Mouse (Mus musculus): ENCODE measurements around the gene Spon2.

Gene Spon2

GRCm38 (mm10) chr5:33218081-33218480 lies at the start of gene Spon2:
Gene Spon2, minus strand, starts transcription at chr5:33218455.
- DNase-seq: no peak

DNA sequence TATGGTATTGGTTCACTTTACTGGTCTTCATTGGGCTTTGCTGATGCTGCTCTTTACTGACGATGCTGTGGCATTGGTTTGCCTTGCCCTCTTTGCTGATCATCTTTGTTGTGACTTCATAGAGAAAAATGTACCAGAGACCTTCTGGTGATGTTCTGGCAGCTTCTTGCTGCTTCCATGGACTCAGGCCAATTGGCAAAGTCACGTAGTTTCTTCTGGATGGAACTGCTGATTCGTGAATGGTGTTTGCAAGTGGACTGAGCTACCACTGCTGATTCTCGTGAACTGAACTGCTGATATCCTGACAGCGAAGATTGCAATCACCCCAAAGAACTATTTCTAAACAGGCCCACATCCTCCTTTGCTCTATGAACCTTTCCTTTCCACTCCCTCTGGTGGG lies 36.2 kb upstream of the Spon2 start:
- DNase-seq: no peak

DNA sequence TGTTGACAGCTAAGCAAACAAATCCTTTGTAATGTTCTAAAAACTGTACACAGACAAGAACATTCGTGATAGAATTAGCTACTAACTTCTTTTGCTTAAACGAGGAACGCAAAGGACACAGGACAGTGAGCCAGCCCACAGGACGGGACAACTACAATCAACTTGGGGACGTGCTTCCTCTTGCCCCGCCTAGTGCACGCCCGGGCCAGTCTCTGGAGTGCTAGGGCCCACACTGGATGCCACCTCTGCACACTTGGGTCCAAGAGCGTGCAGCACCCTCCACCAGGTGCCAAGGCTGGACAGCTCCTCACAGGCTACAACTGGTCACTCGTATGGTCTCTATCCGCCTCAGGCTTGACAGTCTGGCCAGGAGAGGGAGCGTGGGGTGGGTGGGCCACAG lies 29.9 kb upstream of the Spon2 start:
- DNase-seq: no peak

- DNase-seq: no peak
Observed at GRCm38 (mm10) chr5:33247387-33247786, 29.1 kb upstream of the Spon2 start.

- no peak for DNase-seq
Observed at GRCm38 (mm10) chr5:33245701-33246100, 27.4 kb upstream of the Spon2 start.

- no peak for DNase-seq
Observed at GRCm38 (mm10) chr5:33244377-33244920, 26.2 kb upstream of the Spon2 start.

- DNase-seq: no peak
Observed at GRCm38 (mm10) chr5:33239934-33240333, 21.7 kb upstream of the Spon2 start.

DNA sequence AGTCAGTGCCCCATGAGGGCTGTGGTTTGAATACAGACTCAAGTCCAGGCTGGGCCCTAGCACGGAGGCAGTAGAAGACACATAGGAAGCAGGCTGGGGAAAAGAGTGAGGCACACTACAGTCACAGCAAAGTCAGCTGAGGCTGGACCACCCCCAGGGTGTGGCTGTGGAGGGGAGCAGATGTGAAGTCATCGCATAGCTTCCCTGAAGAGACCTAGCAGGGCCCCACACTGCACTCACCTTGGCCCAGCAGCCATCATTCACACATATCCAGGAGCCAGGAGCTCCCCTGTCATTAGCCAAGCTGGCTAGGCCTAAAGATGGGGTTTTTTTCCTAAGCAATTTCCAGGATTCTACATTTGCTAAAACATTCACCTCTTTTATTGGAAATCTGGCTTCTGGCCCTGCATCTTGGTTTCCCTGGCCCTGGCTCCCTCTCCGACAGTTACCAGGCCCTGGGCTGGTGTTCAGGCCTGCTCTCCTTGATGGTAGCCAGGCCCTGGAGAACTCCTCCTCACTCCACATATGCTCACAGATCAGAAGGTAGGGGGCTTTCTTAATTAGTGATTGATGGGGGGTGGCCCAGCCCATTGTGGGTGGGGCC lies 21.0 kb upstream of the Spon2 start:
- DNase-seq: no peak

DNA sequence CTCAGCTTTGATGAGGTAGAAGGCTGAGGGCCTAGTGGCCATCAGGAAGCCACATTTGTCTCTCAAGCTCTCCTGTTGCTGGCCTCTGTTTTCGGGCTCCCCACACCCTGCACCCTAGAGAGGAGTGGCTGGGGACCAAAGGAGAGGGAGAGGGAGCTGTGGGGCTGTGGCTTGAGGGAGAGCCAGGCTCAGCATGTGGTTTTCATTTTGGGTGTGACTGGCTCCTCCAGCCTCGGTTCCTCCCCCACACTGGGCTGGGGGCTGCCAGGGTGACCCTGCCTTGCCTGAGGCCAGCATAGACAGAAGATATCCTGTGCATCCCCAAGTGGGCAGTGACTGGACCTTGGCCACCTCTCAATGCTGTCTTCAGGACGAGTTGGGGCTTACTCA lies 20.0 kb upstream of the Spon2 start:
- DNase-seq: no peak

- no peak for DNase-seq
Observed at GRCm38 (mm10) chr5:33237600-33238255, 19.5 kb upstream of the Spon2 start.

GRCm38 (mm10) chr5:33234391-33235031 lies 16.3 kb upstream of the Spon2 start:
- DNase-seq: no peak

DNA sequence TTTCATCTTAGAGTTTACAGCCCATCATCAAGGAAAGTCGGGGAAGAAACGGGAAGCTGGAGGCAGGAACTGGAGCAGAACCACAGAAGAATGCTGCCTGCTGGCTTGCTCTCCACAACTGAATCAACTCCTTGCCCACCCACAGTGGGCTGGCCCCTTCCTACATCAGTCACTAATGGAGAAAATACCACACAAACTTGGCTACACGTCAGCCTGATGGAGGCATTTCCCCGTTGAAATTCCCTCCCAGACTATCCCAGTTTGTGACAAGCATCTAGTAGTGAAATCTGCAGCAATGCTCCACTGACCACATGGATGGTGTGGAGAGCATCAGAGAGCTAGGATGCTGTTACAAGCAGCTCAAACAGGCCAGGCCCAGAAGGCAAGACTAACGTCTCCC lies 14.5 kb upstream of the Spon2 start:
- no peak for DNase-seq

- DNase-seq: no peak
Observed at GRCm38 (mm10) chr5:33230285-33230684, 12.0 kb upstream of the Spon2 start.

DNA sequence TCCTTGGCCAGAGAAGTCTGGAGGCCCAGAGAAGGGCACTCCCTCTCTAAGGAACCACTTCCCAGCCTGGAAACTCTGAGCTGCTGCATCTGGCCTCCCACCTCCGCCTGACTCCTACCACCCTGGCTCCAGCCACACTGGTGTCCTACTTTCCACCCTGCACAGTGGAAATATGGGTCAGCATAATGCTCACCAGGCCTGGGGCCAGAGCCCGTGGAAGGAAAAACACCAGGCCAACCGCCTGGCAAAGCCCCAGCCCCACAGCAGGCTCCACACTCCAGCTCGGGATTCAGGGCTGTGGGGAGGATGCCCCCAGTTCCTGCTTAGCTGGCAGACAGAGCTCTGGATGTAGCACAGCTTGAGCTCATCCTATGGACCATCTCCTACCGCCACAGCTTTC lies 10.2 kb upstream of the Spon2 start:
- no peak for DNase-seq

- no peak for DNase-seq
Observed at GRCm38 (mm10) chr5:33225673-33226072, 7.4 kb upstream of the Spon2 start.

DNA sequence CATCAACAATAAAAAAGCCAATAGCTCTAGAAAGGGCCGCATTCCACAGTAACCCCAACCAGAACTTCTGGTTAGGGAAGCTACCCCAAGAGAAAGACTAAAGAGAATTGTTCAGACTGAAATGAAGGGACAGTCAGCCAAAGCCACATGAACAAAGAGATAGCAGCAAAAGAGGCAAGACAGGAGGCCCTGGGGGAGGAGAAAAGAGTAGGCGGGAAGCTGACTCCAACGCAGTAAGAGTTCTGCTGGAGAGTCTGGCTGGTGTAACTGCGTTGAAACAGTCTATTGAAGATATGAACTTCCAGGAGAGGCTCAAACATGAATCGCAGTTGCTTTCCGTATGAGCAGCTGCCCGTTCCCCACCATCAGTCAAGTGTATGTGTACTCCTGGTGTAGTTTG lies 6.2 kb upstream of the Spon2 start:
- DNase-seq: no peak

GRCm38 (mm10) chr5:33222841-33223744 lies 4.8 kb upstream of the Spon2 start:
- DNase-seq: no peak

- DNase-seq: no peak
Observed at GRCm38 (mm10) chr5:33222389-33222788, 4.1 kb upstream of the Spon2 start.

- no peak for DNase-seq
Observed at GRCm38 (mm10) chr5:33220350-33221044, 2.2 kb upstream of the Spon2 start.

- DNase-seq: no peak
Observed at GRCm38 (mm10) chr5:33219831-33220230, 1.6 kb upstream of the Spon2 start.

DNA sequence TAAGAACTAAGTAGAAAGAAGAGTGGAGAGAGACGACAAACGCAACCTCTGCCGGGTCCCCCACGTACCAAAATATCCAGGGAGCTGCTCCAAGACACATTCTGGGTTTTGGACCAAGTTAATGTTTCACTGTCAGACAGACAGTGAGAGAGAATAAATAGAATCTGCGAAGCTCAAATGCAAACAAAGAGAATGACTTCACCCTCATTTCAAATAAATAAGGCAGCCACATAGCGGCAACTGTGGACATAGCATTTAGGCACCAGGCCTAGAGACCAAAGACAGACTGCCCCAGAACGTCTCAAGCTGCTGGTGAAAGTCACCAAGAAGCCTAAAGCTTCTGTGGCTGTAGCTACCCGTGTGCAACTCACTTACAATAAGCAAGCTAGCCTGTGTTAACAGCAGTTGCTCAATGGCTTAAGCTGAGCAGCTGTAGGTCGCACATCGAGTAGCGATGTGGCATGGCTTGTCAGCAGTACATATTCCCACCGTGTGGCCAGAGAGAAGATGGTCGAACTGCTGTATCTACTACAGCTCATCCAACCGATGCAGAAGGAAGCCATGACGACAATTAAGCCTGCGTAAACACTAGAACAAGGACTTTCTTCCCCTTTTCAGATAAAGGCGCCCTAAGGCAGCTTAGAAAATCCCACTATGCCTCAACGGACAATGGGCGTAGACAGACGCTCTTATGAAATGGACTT lies 643 bp upstream of the Spon2 start:
- DNase-seq: no peak

GRCm38 (mm10) chr5:33217663-33218062 lies 592 bp downstream of the Spon2 start:
- DNase-seq: no peak
